Mouse (Mus musculus) olfactory bulb, adult 2 months (tissue): ENCODE results near the gene Oosp2.

ENCODE experiments used
- CTCF ChIP-seq: fragments of 200-500 bp; IDR thresholded peaks from 2 replicates; pipeline ENCODE4 v1.5.1; 2012; ENCODE audit warnings: low read depth, mild to moderate bottlenecking, low read length, moderate library complexity; ENCODE audit not compliant: insufficient read depth
- POLR2A ChIP-seq: fragments of 200-500 bp; IDR thresholded peaks from 2 replicates; pipeline ENCODE4 v1.6.1; 2012; ENCODE audit warnings: mild to moderate bottlenecking, low read depth, low read length, moderate library complexity; ENCODE audit not compliant: insufficient read depth

DNA sequence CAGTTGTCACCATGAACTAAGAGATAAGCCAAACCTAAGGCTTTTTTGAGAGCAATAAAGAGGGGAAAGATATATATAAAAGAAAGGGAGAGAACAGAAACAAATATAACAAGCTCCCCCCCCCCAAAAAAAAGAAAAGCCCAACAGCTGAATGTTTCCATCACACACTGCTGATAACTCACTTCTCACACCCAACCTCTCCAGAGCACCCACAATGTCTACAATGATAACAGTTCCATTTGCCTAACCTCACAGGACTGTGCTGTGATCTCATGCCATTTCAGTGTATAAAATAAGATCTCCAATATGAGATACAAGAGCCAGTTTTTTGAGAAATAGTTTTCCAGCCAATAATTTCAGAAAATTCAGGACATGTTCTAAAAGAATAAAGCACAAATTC, 42.4 kb downstream of the Oosp2 start:
- no peak for TF ChIP-seq CTCF
- TF ChIP-seq POLR2A: no peak
